Mouse (Mus musculus) gastrocnemius, adult 8-10 months (tissue): ENCODE measurements around the gene H2-M1. TPM values are rescaled to one million over a fixed set of nuclear protein-coding genes. Genes with fewer than 3 reads are reported as not detected.

Source experiments
- DNase-seq, 2 experiments: peaks; one replicate each; pipeline ENCODE4 v3.0.0; 2022; ENCODE audit warnings: low spot score in 2 of 2
- total RNA-seq, 4 experiments: library from RNA; stranded (reverse); gene quantifications; 2 replicates each; pipeline ENCODE4 v1.2.4; 2022

The H2-M1 gene
- total RNA-seq: not detected

DNA sequence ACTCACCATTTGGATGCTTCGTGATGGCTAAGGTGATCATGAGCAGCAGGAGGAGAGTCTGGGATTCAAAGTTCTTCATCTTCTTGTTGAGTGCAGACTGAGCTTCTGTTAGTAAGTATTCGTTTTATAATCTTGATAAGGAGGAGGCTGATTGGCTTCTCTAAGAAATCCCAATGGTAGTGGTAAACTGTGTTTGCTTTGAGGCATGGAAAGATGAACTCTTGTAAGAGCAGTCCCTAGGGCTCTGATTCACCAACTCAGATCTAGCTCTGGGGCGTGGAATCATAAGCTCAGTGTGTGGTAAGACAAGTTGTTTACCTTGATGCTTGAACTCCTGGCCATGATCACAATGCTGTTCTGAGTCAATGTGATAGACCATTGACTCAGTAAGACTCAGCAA is at the start of gene H2-M1:
Gene H2-M1, minus strand, starts transcription at position 101 of the 400 bp plus-strand sequence.
- DNase-seq: no peak

GRCm38 (mm10) chr17:36697693-36698092 is 25.7 kb upstream of the H2-M1 start:
- DNase-seq: no peak

DNA sequence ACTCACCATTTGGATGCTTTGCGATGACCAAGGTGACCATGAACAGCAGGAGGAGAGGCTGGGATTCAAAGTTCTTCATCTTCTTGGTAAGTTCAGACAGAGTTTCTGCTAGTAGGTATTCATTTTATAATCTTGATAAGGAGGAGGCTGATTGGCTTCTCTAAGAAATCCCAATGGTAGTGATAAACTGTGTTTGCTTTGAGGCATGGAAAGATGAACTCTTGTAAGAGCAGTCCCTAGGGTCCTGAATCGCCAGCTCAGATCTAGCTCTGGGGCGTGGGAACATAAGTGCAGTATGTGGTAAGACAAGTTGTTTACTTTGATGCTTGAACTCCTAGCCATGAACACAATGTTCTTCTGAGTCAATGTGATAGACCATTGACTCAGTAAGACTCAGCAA is 29.5 kb downstream of the H2-M1 start, which contains the start of gene H2-M9:
Gene H2-M9, minus strand, starts transcription at position 101 of the 400 bp plus-strand sequence.
- no peak for DNase-seq

Other genes starting within 250 kb of the H2-M1 start
- not detected for gene H2-M10.4, start 209.9 kb downstream of the H2-M1 start, total RNA-seq
- gene H2-M11, start 125.1 kb downstream of the H2-M1 start, total RNA-seq: not detected
- gene H2-M9, start 29.6 kb downstream of the H2-M1 start, total RNA-seq: not detected
- gene H2-M10.5, start 100.7 kb upstream of the H2-M1 start, total RNA-seq: not detected
- not detected for gene H2-M10.6, start 140.0 kb upstream of the H2-M1 start, total RNA-seq
- gene Trim26, start 164.9 kb upstream of the H2-M1 start, total RNA-seq: 10 to 100 TPM; 17.3 to 19.3 (median 18.6) TPM
- not detected for gene Trim15, start 195.0 kb upstream of the H2-M1 start, total RNA-seq
- gene Trim10, start 197.4 kb upstream of the H2-M1 start, total RNA-seq: not detected
- gene Trim40, start 217.9 kb upstream of the H2-M1 start, total RNA-seq: not detected
- gene Trim31, start 225.9 kb upstream of the H2-M1 start, total RNA-seq: not detected